Mouse (Mus musculus) cerebellum, adult 18-20 months (tissue): ENCODE measurements around the gene Nav2.

Source experiments
- DNase-seq, 2 experiments: peaks; one replicate each; pipeline ENCODE4 v3.0.0; 2021

Nav2 gene

DNA sequence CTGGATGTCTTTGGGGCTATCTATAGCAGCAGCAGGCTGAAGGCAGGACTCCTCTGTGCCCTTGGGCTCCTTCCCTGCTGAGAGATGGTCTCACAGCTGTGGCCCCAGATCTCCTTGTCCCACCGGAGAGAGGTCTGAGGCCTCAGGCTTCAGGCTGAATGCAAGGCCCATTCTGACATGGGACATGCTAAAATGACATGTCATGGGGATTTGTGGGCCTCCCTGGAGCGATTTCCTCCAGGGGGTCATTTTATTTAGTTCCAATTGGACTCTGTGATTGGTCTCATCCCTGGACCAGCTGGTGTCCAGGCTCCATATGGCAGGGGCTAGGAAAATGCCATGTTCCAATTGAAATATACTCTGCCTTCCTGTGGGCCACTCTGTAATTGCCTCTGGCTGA is 197.0 kb downstream of the Nav2 start:
- DNase-seq: no peak

- DNase-seq: no peak
Observed at GRCm38 (mm10) chr7:49108076-49108475, 199.6 kb downstream of the Nav2 start.

- DNase-seq: no peak
Observed at GRCm38 (mm10) chr7:49119016-49119415, 210.5 kb downstream of the Nav2 start.

GRCm38 (mm10) chr7:49119794-49120487 is 211.4 kb downstream of the Nav2 start:
- peak; percentile 30 to 34 for DNase-seq

- DNase-seq: peak; percentile 43 to 44
Observed at GRCm38 (mm10) chr7:49120488-49120864, 212.0 kb downstream of the Nav2 start.

DNA sequence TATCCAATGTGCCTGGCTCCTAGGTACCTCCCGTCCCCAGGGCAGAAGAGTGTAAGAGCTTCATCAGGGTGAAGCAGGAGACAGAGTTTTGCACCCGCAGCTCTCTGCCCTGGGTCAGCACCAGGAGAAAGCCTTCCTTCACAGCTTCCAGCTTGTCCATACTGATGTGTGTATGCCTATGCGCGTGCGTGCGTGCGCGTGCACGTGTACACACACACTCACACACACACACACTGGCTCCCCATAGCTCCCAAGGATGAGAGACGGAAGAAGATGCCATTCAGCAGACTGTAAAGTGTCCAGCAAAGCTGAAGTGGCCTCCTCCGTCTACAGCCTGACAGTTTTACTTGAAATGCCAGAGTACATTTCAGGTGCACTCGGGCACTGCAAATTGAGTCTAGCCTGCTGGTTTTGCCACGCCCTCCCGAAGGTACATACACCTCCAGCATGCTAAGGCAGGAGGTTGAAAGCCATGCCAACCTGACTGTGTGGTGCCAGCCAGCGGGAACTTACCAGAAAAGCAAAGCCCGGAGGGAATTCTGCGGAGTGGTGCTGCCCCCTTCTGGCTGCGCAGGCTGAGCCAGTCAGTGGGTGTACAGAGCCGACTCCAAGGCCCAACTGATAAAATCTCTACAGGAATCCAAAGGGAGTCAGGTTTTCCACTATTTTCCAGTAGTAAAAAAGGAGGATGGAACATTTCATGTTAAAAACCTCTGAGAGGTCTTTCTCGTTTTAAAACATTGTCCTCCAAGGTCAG is 212.6 kb downstream of the Nav2 start:
- DNase-seq: peak; percentile 94

GRCm38 (mm10) chr7:49122498-49122897 is 214.0 kb downstream of the Nav2 start:
- no peak for DNase-seq

DNA sequence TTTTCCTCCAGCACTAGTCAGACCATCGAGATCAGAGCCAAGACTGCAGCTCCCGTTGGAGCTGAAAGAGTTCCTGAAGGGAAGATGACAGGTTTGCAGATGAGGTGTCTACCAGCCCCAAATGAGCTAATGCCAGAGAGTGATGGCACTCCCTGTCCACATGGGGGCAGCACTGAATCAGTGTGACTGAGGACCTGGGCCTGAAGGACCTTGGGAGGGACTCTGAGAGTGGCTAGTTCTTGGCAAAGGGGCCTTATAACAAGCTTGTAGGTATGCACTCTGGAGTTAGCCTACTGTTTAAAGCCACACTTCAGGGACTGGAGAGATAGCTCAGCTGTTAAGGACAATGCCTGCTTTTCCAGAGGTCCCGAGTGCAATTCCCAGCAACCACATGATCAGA is 217.0 kb downstream of the Nav2 start:
- DNase-seq: peak; percentile 65 to 66

- no peak for DNase-seq
Observed at GRCm38 (mm10) chr7:49128224-49128623, 219.7 kb downstream of the Nav2 start.

DNA sequence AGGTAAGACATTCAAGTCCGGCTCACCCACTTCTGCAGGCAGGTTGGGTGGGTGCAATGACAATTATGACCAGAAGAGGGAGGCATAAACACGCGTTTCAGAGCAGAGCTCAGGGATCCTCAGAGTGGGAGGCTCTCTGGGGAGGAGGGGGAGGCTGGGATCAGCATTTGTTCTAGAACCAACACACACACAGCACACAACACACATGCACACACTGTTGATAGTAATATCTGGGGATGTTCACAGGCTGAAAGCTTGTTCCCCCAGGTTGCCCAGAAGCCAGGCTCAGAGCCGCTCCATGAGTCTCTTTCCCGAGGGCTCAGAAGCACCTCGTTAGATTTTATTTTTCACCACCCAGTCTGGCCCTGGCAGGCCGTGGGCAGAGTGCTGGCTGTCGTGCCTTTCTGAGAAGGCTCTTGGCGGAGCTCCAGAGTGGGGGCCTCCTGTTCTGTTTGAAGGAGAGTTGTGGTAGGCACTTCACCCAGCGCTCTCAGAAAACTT is 224.4 kb downstream of the Nav2 start:
- DNase-seq: peak; percentile 88

- no peak for DNase-seq
Observed at GRCm38 (mm10) chr7:49134396-49134795, 225.9 kb downstream of the Nav2 start.

DNA sequence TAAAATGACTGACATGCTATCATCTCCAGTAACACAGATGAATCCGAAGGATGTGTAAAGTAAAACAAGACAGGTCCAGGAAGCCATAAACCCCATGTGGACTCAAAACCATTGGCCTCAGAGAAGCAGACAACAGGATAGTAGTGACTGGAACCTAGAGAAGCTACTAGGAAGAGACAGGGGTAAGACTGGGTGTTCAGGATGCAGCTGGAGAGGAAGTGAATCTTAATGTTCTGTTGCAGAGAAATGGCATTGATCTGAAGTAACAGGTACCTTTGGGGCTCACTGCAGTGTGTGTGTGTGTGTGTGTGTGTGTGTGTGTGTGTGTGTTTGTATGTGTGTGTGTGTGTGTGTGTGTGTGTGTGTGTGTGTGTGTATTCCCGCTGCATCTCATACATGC is 231.2 kb downstream of the Nav2 start:
- DNase-seq: no peak

GRCm38 (mm10) chr7:49143966-49144365 is 235.4 kb downstream of the Nav2 start:
- no peak for DNase-seq

DNA sequence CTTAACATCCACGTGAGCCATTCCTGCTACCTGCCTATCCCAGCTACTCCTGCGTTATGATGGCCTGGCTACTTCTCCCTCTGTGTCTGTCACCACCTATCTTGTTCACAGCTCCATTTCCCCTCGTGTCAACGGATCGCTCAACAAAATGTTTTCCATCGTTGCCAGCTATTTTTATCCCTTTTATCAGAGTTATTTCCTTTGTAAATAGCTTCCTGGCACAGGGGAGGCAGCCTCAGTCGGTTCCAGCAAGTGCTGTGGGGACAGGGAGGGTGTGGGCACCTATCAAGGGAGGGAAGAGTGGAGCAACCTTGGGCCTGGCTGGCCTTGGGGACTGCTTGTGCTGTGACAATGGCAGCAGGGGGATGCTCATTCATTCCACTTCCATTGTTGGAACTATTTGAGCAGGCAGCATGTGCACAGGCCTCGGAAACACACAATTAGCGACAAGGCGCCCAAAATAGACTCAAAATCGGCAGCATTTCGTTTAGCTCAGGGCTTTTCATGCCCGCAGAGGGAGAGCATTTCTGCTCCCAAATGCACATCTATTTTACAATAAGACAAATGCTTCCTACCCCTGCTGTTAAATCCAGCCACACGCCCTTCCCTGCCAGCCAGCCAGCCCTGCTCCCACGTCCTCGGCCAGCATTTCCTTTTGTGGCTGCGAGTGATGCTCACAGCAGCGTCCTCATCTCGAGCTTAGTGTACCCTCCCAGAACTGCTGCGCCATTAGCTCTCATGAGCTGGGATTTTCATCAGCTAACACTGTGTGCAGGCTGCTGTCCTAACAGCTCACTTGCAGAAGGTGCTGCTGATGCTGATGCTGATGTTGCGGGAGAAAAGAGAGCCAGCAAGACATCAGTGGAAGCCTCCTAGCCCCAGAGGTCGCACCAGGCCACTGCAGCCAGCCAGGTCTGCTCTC is 237.5 kb downstream of the Nav2 start:
- peak; percentile 42 to 47 for DNase-seq

DNA sequence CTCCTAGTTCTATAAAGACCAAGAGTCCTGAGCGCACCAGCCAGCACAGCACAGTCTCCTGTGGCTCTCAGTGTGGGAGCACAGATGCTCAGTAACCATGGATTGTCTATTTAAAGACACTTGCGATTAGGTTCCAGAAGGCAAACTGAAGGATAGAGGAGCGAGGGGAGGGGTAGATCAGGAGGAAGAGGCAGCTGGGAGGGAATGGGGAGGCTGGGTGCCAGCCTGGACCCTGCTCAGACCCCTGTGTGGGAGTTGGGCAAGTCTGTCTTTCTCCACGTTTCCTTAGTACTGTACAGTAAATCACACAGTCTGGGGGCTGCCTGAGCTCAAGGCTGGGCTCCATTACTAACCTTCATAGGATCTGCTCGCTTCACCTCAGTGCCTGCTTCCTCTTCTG is 243.8 kb downstream of the Nav2 start:
- DNase-seq: no peak

- no peak for DNase-seq
Observed at GRCm38 (mm10) chr7:49152713-49153112, 244.2 kb downstream of the Nav2 start.

- DNase-seq: peak; percentile 39 to 52
Observed at GRCm38 (mm10) chr7:49158641-49159381, 250.3 kb downstream of the Nav2 start.

- DNase-seq: no peak
Observed at GRCm38 (mm10) chr7:49159646-49160555, 251.4 kb downstream of the Nav2 start.

DNA sequence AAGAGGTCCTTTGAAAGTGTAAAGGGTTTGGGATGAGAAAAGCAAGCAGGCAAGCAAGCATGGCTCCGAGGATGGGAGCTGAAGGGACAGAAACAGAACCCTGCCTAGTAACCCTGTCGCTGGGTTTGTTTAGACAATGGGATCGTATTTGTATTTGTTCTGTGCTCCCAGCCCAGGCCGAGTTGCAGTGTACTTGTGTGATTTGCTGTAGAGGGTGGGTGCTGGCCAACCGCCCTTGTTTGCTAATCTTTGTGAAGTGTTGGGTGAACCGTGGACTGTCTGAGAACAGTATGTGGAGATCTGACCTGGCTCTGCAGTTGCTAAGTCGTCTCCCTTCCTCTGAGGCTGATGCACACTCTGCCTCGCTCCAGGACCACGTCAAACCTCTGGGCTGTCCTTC is 253.6 kb downstream of the Nav2 start:
- no peak for DNase-seq

DNA sequence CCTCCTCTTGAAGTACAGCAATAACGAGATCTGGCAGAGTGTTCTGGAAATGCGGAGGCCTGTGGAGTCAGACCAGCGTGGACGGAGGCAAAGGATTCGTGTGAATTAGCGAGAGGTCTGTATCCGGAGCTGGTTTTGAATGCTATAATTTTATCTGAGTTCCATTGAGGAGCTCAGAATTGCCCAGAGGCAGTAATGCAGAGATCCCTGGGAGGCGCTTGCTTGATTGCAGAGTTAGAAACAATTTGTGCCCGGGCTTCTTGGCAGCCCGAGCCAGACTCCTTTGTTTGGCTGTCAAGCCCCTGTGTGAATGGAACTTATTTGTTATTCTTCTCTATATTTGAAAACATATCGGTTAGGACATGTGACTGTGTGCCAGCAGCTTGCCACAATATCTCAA is 255.3 kb downstream of the Nav2 start:
- DNase-seq: no peak

DNA sequence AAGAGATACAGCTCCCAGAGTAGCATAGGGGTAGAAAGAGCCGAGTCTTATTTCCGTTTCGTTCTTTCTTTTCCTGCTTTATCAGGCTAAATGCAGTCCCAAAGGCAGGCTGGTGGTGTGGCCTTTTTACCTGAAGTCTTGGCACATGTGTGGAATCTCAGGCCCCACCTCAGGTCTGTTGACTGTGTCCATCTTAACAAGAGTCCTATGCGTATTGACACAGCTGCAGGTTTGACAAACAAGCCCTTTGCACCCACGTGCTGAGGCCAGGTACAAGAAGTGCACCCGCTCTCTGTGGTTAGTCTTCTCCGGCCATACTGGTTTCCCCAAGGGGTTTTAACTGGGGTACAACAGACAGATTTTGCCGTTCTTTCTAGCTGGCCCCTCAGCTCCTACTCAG is 256.4 kb downstream of the Nav2 start:
- DNase-seq: no peak
